Comparison of ENCODE assay signal across 10 mouse cellular contexts in the genomic region with DNA sequence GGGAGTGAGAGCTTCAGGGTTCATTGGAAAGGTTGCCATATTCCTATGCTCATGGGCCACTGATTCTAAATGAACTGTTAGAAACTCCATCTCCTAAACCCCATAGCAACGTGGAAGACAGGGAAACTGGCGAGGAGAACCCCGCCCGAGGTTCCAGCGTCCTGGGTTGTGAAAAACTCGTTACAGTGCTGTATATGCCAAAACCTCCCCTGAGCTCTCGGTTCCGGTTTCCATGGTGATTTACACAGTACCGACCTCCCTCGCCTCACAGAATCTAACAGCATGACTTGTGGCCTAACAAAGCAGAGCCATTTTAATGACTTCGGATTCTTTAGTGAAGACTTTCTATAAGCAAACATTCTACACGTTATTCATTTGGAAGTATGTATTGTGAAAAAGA.
A peak's percentile ranks its signal among the peaks of the same experiment; 100 is the strongest.
DNase-seq lines count a peak whose midpoint lies in the region; ATAC-seq and TF ChIP-seq lines count a peak whose summit lies in the region.
"Had no signal": no experiment of that assay in that cellular context is flagged by ENCODE, and none has a peak within 500 bp of the region (broad histone marks: within the 10 kb centered on the region; RNA-seq: fewer than 3 reads in every experiment).

No protein-coding gene starts in this region.

- ATAC-seq in forebrain, embryonic 15.5 days (replicated peaks) = peak; percentile 89
- peak; percentile 55; the same call in 1 of the 2 replicates for ATAC-seq in midbrain, embryonic 14.5 days (ENCODE audit: low FRiP score, low TSS enrichment)

- no peak for TF ChIP-seq CTCF in layer of hippocampus, adult 2 months (conservative IDR thresholded peaks at IDR 0.05)
- TF ChIP-seq CTCF in brain, embryonic 14.5 days (IDR thresholded peaks at IDR 0.05; ENCODE audit: borderline replicate concordance, extremely low read depth, insufficient read depth, insufficient read length) = no peak
- TF ChIP-seq CTCF in thymus, adult 2 months (IDR thresholded peaks at IDR 0.05; ENCODE audit: borderline replicate concordance, control insufficient read depth, extremely low read depth, insufficient read depth, low read length, poor library complexity) = no peak

- H3K9ac ChIP-seq in forebrain, embryonic 15.5 days (replicated peaks) = no peak overlapping the region
- H3K9ac ChIP-seq in midbrain, embryonic 14.5 days (replicated peaks; ENCODE audit: low read length) = no peak overlapping the region
- H3K9ac ChIP-seq: liver, embryonic 14.5 days had no signal

- 9% methylated on average over 12 of the region's 12 CpGs for WGBS in forebrain, embryonic 15.5 days
- WGBS in midbrain, embryonic 14.5 days = 10% methylated on average over 12 of the region's 12 CpGs
- WGBS in thymus, adult 2 months = 95% methylated on average over 12 of the region's 12 CpGs

- no peak for TF ChIP-seq POLR2A in brain, embryonic 14.5 days (IDR thresholded peaks at IDR 0.05; ENCODE audit: borderline replicate concordance, extremely low read depth, insufficient read depth, insufficient read length, poor library complexity, severe bottlenecking)
- TF ChIP-seq POLR2A in thymus, adult 2 months (IDR thresholded peaks at IDR 0.05; ENCODE audit: control insufficient read depth, extremely low read depth, insufficient read depth, low read length, poor library complexity) = no peak

- peak overlapping the region; percentile 32; the same call in 1 of the 2 replicates for H3K27ac ChIP-seq in layer of hippocampus, adult 2 months
- no peak overlapping the region for H3K27ac ChIP-seq in forebrain, embryonic 15.5 days (replicated peaks)
- H3K27ac ChIP-seq in midbrain, embryonic 14.5 days (replicated peaks; ENCODE audit: low read depth, low read length) = 0 out of 2 replicates have a peak overlapping the region, but pooled peaks have one; percentile 22
- no peak overlapping the region for H3K27ac ChIP-seq in thymus, adult 2 months (ENCODE audit: control insufficient read depth, insufficient read depth, low read length)
- H3K27ac ChIP-seq: liver, embryonic 14.5 days had no signal

- H3K36me3 ChIP-seq in forebrain, embryonic 15.5 days = peaks cover 3% of the 10 kb centered on the region; the same call in 1 of the 2 replicates
- H3K36me3 ChIP-seq in midbrain, embryonic 14.5 days (ENCODE audit: control insufficient read depth, insufficient read depth, low read length) = peaks cover 11% of the 10 kb centered on the region
- H3K36me3 ChIP-seq in thymus, adult 2 months (ENCODE audit: control insufficient read depth, insufficient read depth, low read length) = no peaks in the 10 kb centered on the region

- no peaks in the 10 kb centered on the region for H3K27me3 ChIP-seq in forebrain, embryonic 15.5 days
- H3K27me3 ChIP-seq in midbrain, embryonic 14.5 days (ENCODE audit: control insufficient read depth, insufficient read depth, low read length) = no peaks in the 10 kb centered on the region
- H3K27me3 ChIP-seq in thymus, adult 2 months (ENCODE audit: control insufficient read depth, insufficient read depth, low read length) = no peaks in the 10 kb centered on the region

- peaks cover 17% of the 10 kb centered on the region for H3K4me1 ChIP-seq in forebrain, embryonic 15.5 days
- H3K4me1 ChIP-seq in midbrain, embryonic 14.5 days (ENCODE audit: control insufficient read depth, insufficient read depth, low read length) = peaks cover 23% of the 10 kb centered on the region
- no peaks in the 10 kb centered on the region for H3K4me1 ChIP-seq in thymus, adult 2 months (replicated peaks; ENCODE audit: control insufficient read depth, insufficient read depth, low read length)

- H3K9me3 ChIP-seq in forebrain, embryonic 15.5 days = no peaks in the 10 kb centered on the region
- no peaks in the 10 kb centered on the region for H3K9me3 ChIP-seq in midbrain, embryonic 14.5 days (ENCODE audit: control insufficient read depth, low read length)

- no peak overlapping the region for H3K4me2 ChIP-seq in forebrain, embryonic 15.5 days (replicated peaks)
- H3K4me2 ChIP-seq in midbrain, embryonic 14.5 days (ENCODE audit: low read length) = peak overlapping the region; percentile 27

- DNase-seq in layer of hippocampus, adult 2 months (ENCODE audit: low spot score in 2 of 2) = peak in 1 of 2 experiments; percentile 43
- DNase-seq in layer of hippocampus, postnatal 10 days (ENCODE audit: low spot score in 2 of 2) = no peak
- peak; percentile 84 for DNase-seq in brain, embryonic 14.5 days (ENCODE audit: low read depth)
- DNase-seq in midbrain, embryonic 14.5 days = peak; percentile 82
- no peak for DNase-seq in thymus, adult 2 months
- no peak for DNase-seq in heart, adult 11 months
- DNase-seq in ovary, adult 18-20 months (ENCODE audit: low spot score) = no peak
- DNase-seq: cerebellum, adult 11-12 months had no signal

- peak overlapping the region; percentile 11; the same call in 1 of the 2 replicates for H3K4me3 ChIP-seq in layer of hippocampus, adult 2 months
- no peak overlapping the region for H3K4me3 ChIP-seq in forebrain, embryonic 15.5 days
- no peak overlapping the region for H3K4me3 ChIP-seq in midbrain, embryonic 14.5 days (replicated peaks; ENCODE audit: low read depth, low read length)
- H3K4me3 ChIP-seq in thymus, adult 2 months (ENCODE audit: control insufficient read depth, insufficient read depth, low read length) = no peak overlapping the region

Comparison
In these comparisons a context has a peak if more than half of its experiments do, and no peak if none do; other contexts are left out.
1. DNase-seq: peak in brain, embryonic 14.5 days (single experiment) and midbrain, embryonic 14.5 days (single experiment); none in layer of hippocampus, postnatal 10 days (0 of 2), thymus, adult 2 months (single experiment), heart, adult 11 months (single experiment) and ovary, adult 18-20 months (single experiment).
2. H3K27ac ChIP-seq: peak in layer of hippocampus, adult 2 months (single experiment) and midbrain, embryonic 14.5 days (single experiment); none in forebrain, embryonic 15.5 days (single experiment) and thymus, adult 2 months (single experiment).